Mouse (Mus musculus): ENCODE data around the gene Fads6. TPM values are rescaled to one million over a fixed set of nuclear protein-coding genes. Genes with fewer than 3 reads are reported as not detected.
A peak's percentile ranks its signal among the peaks of the same experiment; 100 is the strongest.

The Fads6 gene
- polyA plus RNA-seq, 1 experiment from 2014 or later: 0.25 TPM

GRCm38 (mm10) chr11:115321906-115322693 is 24.6 kb upstream of the Fads6 start, which contains the start of gene Ush1g:
Gene Ush1g, minus strand, starts transcription at chr11:115322041.
- peak within 1 kb of the TSS; percentile 23; the same call in 1 of the 2 replicates for H3K4me2 ChIP-seq (replicated peaks)
- 4% methylated on average over 35 of the region's 35 CpGs for WGBS

GRCm38 (mm10) chr11:115319704-115320383 is 22.4 kb upstream of the Fads6 start:
- Histone ChIP-seq H3K36me3 (no peaks in the 10 kb centered on the region), H3K27ac (no peak overlapping the region), H3K9ac (no peak overlapping the region), H3K4me1 (peaks cover 30% of the 10 kb centered on the region), H3K4me3 (no peak overlapping the region), H3K4me2 (replicated peaks) (no peak overlapping the region), H3K9me3 (replicated peaks) (no peaks in the 10 kb centered on the region), H3K27me3 (peaks cover 100% of the 10 kb centered on the region)
- ATAC-seq (ENCODE audit: low FRiP score): no peak
- WGBS: 5% methylated on average over 18 of the region's 18 CpGs

More at GRCm38 (mm10) chr11:115321906-115322693, 24.6 kb upstream of the Fads6 start, which contains the start of gene Ush1g:
- H3K9ac ChIP-seq: peak within 1 kb of the TSS; percentile 29; the same call in 1 of the 2 replicates
- peaks cover 30% of the 10 kb centered on the region for H3K4me1 ChIP-seq
- peak within 1 kb of the TSS; percentile 14 for H3K4me3 ChIP-seq
- no peak within 1 kb of the TSS for H3K27ac ChIP-seq
- no peaks in the 10 kb centered on the region for H3K9me3 ChIP-seq (replicated peaks)
- ATAC-seq (ENCODE audit: low FRiP score): peak; percentile 27; the same call in 1 of the 2 replicates
- peaks cover 86% of the 10 kb centered on the region for H3K27me3 ChIP-seq
- no peaks in the 10 kb centered on the region for H3K36me3 ChIP-seq

DNA sequence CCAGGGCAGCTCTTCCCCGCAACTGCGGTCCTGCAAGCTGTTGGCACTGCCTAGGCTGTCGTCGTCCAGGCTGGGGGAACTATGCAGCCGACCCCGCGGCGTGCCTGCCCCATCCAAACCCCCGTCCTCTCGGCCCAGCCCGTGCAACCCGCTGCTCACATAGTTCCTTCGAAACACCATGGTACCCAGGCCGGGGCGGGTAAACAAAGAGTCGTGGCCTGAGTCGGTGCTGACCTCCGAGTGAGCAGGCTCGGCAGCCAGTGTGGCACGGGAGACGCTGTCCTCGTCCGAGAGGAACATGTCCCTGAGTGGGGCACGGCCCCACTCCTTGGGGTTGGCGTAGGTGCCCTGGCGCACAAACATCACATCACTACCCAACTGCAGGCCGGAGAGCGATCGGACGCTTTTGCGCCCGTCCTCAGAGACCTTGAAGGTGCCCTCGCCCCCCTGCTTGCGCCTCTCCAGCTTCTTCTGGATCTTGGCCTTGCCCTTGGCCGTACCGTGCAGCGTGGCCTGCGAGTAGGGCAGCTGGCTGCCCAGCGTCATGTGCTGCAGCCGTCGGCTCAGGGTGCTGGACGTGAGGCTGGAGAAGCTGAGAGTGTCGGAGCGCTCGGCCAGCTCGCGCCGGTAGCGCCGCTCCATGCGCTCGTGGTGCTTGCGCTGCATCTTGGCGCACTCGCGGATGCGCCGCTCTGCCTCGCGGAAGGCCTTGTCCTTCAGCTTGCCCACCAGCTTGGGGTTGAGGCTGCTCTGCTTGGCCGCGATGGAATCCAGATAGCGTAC is 21.0 kb upstream of the Fads6 start:
- 3% methylated on average over 63 of the region's 63 CpGs for WGBS

DNA sequence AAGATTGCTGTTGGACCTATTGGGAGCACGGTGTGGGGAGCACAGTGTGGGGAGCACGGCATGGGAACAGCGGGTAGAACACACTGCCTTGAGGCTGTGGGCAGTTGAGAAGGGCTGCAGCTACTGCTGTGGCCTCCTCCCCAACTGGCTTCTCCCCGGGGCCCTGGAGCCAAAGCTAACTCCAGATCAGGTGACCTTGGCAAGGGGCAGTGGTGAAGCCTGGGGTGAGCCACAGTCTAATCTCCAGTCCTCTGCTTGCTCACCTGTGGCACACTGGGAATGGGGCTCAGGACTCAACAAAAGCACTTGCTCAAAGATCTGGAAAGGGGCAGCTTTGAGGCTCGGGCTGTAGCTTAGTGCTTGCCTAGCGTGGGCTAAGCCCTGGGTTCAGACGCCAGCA is 19.7 kb upstream of the Fads6 start:
- H3K4me2 ChIP-seq (replicated peaks): no peak overlapping the region
- H3K9ac ChIP-seq: no peak overlapping the region
- peaks cover 91% of the 10 kb centered on the region for H3K27me3 ChIP-seq
- no peaks in the 10 kb centered on the region for H3K36me3 ChIP-seq
- H3K9me3 ChIP-seq (replicated peaks): no peaks in the 10 kb centered on the region
- no peak overlapping the region for H3K4me3 ChIP-seq
- WGBS: 69% methylated on average over 7 of the region's 7 CpGs
- H3K4me1 ChIP-seq: peaks cover 27% of the 10 kb centered on the region
- no peak overlapping the region for H3K27ac ChIP-seq
- no peak for ATAC-seq (ENCODE audit: low FRiP score)

More for the DNA sequence above, 21.0 kb upstream of the Fads6 start:
- Histone ChIP-seq H3K4me1 (peaks cover 30% of the 10 kb centered on the region), H3K36me3 (no peaks in the 10 kb centered on the region), H3K9ac (peak overlapping the region; percentile 15; the same call in 1 of the 2 replicates), H3K9me3 (replicated peaks) (no peaks in the 10 kb centered on the region), H3K27me3 (peaks cover 100% of the 10 kb centered on the region), H3K27ac (no peak overlapping the region), H3K4me3 (peak overlapping the region; percentile 9), H3K4me2 (replicated peaks) (peak overlapping the region; percentile 13)
- ATAC-seq (ENCODE audit: low FRiP score): no peak

DNA sequence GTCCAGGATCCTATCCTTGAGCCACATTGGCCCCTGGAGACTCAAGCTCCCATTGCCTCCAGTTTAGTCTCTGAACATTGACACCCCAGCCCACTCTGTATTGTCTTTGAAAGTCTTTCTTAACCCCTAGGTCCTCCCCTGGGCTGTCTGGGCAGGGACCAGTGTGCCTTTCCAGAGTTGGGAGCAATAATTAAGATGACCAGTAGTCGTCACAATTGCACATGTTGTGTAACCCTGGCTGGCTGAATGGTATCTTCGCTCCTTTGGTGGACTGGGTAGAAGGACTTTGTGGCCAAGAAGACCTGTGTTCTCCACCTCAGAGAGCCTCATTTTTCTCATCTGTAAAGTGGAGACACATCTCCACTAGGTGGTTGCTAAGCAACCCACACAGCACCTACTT is 16.8 kb upstream of the Fads6 start:
- no peak overlapping the region for H3K9ac ChIP-seq
- peaks cover 11% of the 10 kb centered on the region for H3K4me1 ChIP-seq
- H3K27me3 ChIP-seq: peaks cover 67% of the 10 kb centered on the region
- 52% methylated on average over 2 of the region's 2 CpGs for WGBS
- H3K27ac ChIP-seq: no peak overlapping the region
- H3K36me3 ChIP-seq: no peaks in the 10 kb centered on the region
- H3K4me3 ChIP-seq: no peak overlapping the region
- no peaks in the 10 kb centered on the region for H3K9me3 ChIP-seq (replicated peaks)
- ATAC-seq (ENCODE audit: low FRiP score): no peak
- no peak overlapping the region for H3K4me2 ChIP-seq (replicated peaks)

GRCm38 (mm10) chr11:115308781-115309180 is 11.3 kb upstream of the Fads6 start:
- Histone ChIP-seq H3K27ac (no peak overlapping the region), H3K27me3 (peaks cover 40% of the 10 kb centered on the region), H3K4me2 (replicated peaks) (no peak overlapping the region), H3K36me3 (no peaks in the 10 kb centered on the region), H3K9ac (no peak overlapping the region), H3K4me1 (peaks cover 6% of the 10 kb centered on the region; the same call in 1 of the 2 replicates), H3K4me3 (no peak overlapping the region), H3K9me3 (replicated peaks) (no peaks in the 10 kb centered on the region)
- WGBS: 91% methylated on average over 1 of the region's 1 CpGs
- no peak for ATAC-seq (ENCODE audit: low FRiP score)

- ATAC-seq (ENCODE audit: low FRiP score): no peak
- H3K4me2 ChIP-seq (replicated peaks): no peak within 1 kb of the TSS
- WGBS: 15% methylated on average over 8 of the region's 8 CpGs
- no peaks in the 10 kb centered on the region for H3K9me3 ChIP-seq (replicated peaks)
- H3K27me3 ChIP-seq: peaks cover 30% of the 10 kb centered on the region
- no peak within 1 kb of the TSS for H3K9ac ChIP-seq
- no peak within 1 kb of the TSS for H3K27ac ChIP-seq
- no peaks in the 10 kb centered on the region for H3K36me3 ChIP-seq
- peaks cover 6% of the 10 kb centered on the region; the same call in 1 of the 2 replicates for H3K4me1 ChIP-seq
- H3K4me3 ChIP-seq: no peak within 1 kb of the TSS
These were observed 9.4 kb upstream of the Fads6 start, which contains the start of gene Otop2 for GRCm38 (mm10) chr11:115306863-115307262. Gene Otop2, plus strand, starts transcription at chr11:115307163.

- Histone ChIP-seq H3K36me3 (no peaks in the 10 kb centered on the region), H3K4me1 (peaks cover 6% of the 10 kb centered on the region; the same call in 1 of the 2 replicates), H3K27ac (no peak overlapping the region), H3K9me3 (replicated peaks) (no peaks in the 10 kb centered on the region), H3K4me2 (replicated peaks) (no peak overlapping the region), H3K4me3 (no peak overlapping the region), H3K27me3 (peaks cover 36% of the 10 kb centered on the region), H3K9ac (no peak overlapping the region)
- ATAC-seq (ENCODE audit: low FRiP score): no peak
- 84% methylated on average over 8 of the region's 8 CpGs for WGBS
These were observed 5.7 kb upstream of the Fads6 start for GRCm38 (mm10) chr11:115303167-115303566.

GRCm38 (mm10) chr11:115301351-115301750 is 3.9 kb upstream of the Fads6 start:
- Histone ChIP-seq H3K9ac (no peak overlapping the region), H3K4me3 (no peak overlapping the region), H3K4me2 (replicated peaks) (no peak overlapping the region), H3K36me3 (no peaks in the 10 kb centered on the region), H3K27ac (no peak overlapping the region), H3K4me1 (peaks cover 8% of the 10 kb centered on the region; the same call in 1 of the 2 replicates), H3K27me3 (peaks cover 41% of the 10 kb centered on the region), H3K9me3 (replicated peaks) (no peaks in the 10 kb centered on the region)
- no peak for ATAC-seq (ENCODE audit: low FRiP score)
- WGBS: 94% methylated on average over 2 of the region's 2 CpGs

DNA sequence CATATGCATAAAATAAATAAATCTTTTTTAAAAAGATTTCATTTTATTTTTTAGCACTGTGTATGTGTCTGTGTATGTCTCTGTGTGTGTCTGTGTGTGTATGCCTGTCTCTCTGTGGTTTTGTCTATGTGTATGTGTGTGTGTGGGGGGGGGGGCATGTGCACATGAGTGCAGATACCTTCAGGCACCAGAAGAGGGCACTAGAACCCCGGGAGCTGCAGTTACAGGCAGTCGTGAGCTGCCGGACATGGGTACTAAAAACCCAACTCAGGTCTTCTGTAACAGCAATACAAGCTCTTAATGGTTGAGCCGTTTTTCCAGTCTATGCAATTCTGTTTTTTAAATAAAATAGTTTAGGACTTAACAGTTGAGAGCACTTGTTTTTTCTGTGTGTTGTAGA is 3.3 kb upstream of the Fads6 start:
- no peaks in the 10 kb centered on the region for H3K9me3 ChIP-seq (replicated peaks)
- H3K4me1 ChIP-seq: peaks cover 6% of the 10 kb centered on the region; the same call in 1 of the 2 replicates
- ATAC-seq (ENCODE audit: low FRiP score): no peak
- no peaks in the 10 kb centered on the region for H3K36me3 ChIP-seq
- no peak overlapping the region for H3K4me3 ChIP-seq
- no peak overlapping the region for H3K4me2 ChIP-seq (replicated peaks)
- H3K27ac ChIP-seq: no peak overlapping the region
- H3K27me3 ChIP-seq: peaks cover 42% of the 10 kb centered on the region
- H3K9ac ChIP-seq: no peak overlapping the region
- WGBS: 82% methylated on average over 4 of the region's 4 CpGs

- no peaks in the 10 kb centered on the region for H3K9me3 ChIP-seq (replicated peaks)
- no peak overlapping the region for H3K4me2 ChIP-seq (replicated peaks)
- no peak overlapping the region for H3K27ac ChIP-seq
- H3K27me3 ChIP-seq: peaks cover 37% of the 10 kb centered on the region
- H3K4me1 ChIP-seq: peaks cover 6% of the 10 kb centered on the region; the same call in 1 of the 2 replicates
- H3K4me3 ChIP-seq: no peak overlapping the region
- WGBS: 65% methylated on average over 8 of the region's 8 CpGs
- ATAC-seq (ENCODE audit: low FRiP score): no peak
- no peak overlapping the region for H3K9ac ChIP-seq
- H3K36me3 ChIP-seq: no peaks in the 10 kb centered on the region
These were observed 697 bp upstream of the Fads6 start for GRCm38 (mm10) chr11:115298160-115298559.
